ENCODE assay signal across 11 mouse cellular contexts in the genomic region with DNA sequence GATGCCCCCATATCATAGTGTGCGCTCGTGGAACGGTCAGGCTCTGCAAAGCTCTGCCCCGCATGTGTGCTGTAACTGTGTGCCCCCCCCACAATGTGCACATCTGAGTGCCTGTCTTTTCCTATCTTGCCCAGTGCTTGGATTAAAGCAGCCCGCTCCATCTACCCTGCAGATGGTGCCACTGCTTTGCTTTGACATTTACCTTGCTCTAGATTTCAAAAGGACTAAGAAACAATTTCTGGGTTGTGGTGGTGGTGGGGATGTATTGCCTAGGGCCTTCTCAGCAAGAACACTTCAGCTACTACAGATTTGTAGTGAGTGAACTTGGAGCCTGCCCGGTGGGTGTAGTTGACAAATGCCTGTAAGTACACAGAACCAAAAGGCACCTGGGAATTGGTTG.
DNase-seq lines count a peak whose midpoint lies in the region; ATAC-seq lines count a peak whose summit lies in the region.
"Had no signal": no experiment of that assay in that cellular context is flagged by ENCODE, and none has a peak within 500 bp of the region (broad histone marks: within the 10 kb centered on the region; RNA-seq: fewer than 3 reads in every experiment).

No protein-coding gene starts in this region.

- H3K36me3 ChIP-seq in midbrain, embryonic 10.5 days = peaks cover 22% of the 10 kb centered on the region
- no peaks in the 10 kb centered on the region for H3K36me3 ChIP-seq in midbrain, embryonic 15.5 days (replicated peaks)
- peaks cover 20% of the 10 kb centered on the region for H3K36me3 ChIP-seq in embryonic facial prominence, embryonic 10.5 days (replicated peaks)

- H3K4me3 ChIP-seq in midbrain, embryonic 10.5 days = no peak overlapping the region
- H3K4me3 ChIP-seq in midbrain, embryonic 15.5 days = no peak overlapping the region
- H3K4me3 ChIP-seq in embryonic facial prominence, embryonic 10.5 days = no peak overlapping the region
- H3K4me3 ChIP-seq: erythroblast, embryonic 14.5 days; lung, embryonic 15.5 days; neural tube, embryonic 12.5 days had no signal

- H3K4me1 ChIP-seq in midbrain, embryonic 10.5 days = peaks cover 58% of the 10 kb centered on the region
- H3K4me1 ChIP-seq in midbrain, embryonic 15.5 days = peaks cover 26% of the 10 kb centered on the region
- H3K4me1 ChIP-seq in embryonic facial prominence, embryonic 10.5 days = peaks cover 53% of the 10 kb centered on the region

- peaks cover 6% of the 10 kb centered on the region; the same call in 1 of the 2 replicates for H3K27me3 ChIP-seq in midbrain, embryonic 10.5 days (ENCODE audit: low read depth, poor library complexity, severe bottlenecking)
- H3K27me3 ChIP-seq in midbrain, embryonic 15.5 days (replicated peaks) = no peaks in the 10 kb centered on the region
- 0 out of 2 replicates have a peak, but pooled peaks cover 4% of the 10 kb centered on the region for H3K27me3 ChIP-seq in embryonic facial prominence, embryonic 10.5 days (replicated peaks; ENCODE audit: low read depth, poor library complexity, severe bottlenecking)
- H3K27me3 ChIP-seq: lung, embryonic 15.5 days; neural tube, embryonic 12.5 days had no signal

- no peak for ATAC-seq in midbrain, embryonic 15.5 days (replicated peaks)

- no peaks in the 10 kb centered on the region for H3K9me3 ChIP-seq in midbrain, embryonic 10.5 days (replicated peaks)
- no peaks in the 10 kb centered on the region for H3K9me3 ChIP-seq in midbrain, embryonic 15.5 days
- H3K9me3 ChIP-seq in embryonic facial prominence, embryonic 10.5 days = no peaks in the 10 kb centered on the region
- H3K9me3 ChIP-seq: G1E; lung, embryonic 15.5 days; neural tube, embryonic 12.5 days had no signal

- WGBS in midbrain, embryonic 10.5 days = 79% methylated on average over 6 of the region's 6 CpGs
- 75% methylated on average over 6 of the region's 6 CpGs for WGBS in midbrain, embryonic 15.5 days
- 79% methylated on average over 6 of the region's 6 CpGs for WGBS in embryonic facial prominence, embryonic 10.5 days

- no peak overlapping the region for H3K9ac ChIP-seq in midbrain, embryonic 15.5 days
- H3K9ac ChIP-seq: lung, embryonic 15.5 days; neural tube, embryonic 12.5 days had no signal

- H3K27ac ChIP-seq in midbrain, embryonic 10.5 days (replicated peaks) = peak overlapping the region; percentile 88; the same call in 1 of the 2 replicates
- H3K27ac ChIP-seq in midbrain, embryonic 15.5 days = no peak overlapping the region
- H3K27ac ChIP-seq in embryonic facial prominence, embryonic 10.5 days (replicated peaks) = no peak overlapping the region
- H3K27ac ChIP-seq: lung, embryonic 15.5 days; neural tube, embryonic 12.5 days had no signal

- peak; percentile 38 to 58 for DNase-seq in heart, postnatal 14 days
- no peak for DNase-seq in heart, adult 8-10 months (ENCODE audit: low spot score)
- no peak for DNase-seq in midbrain, embryonic 10.5 days (ENCODE audit: low spot score)
- peak; percentile 58 to 79 for DNase-seq in cerebellum, postnatal 25 days
- DNase-seq in thymus, postnatal 0 days (ENCODE audit: low spot score) = peak; percentile 50
- DNase-seq in embryonic facial prominence, embryonic 10.5 days (ENCODE audit: low spot score) = no peak

- intact Hi-C loops in heart, postnatal 14 days (cut with DNase I) = no loop called here

- no peak overlapping the region for H3K4me2 ChIP-seq in midbrain, embryonic 15.5 days
- H3K4me2 ChIP-seq: lung, embryonic 15.5 days; neural tube, embryonic 12.5 days had no signal

Comparison
In these comparisons a context has a peak if more than half of its experiments do, and no peak if none do; other contexts are left out.
1. DNase-seq: peak in heart, postnatal 14 days (2 of 2), cerebellum, postnatal 25 days (2 of 2) and thymus, postnatal 0 days (single experiment); none in heart, adult 8-10 months (single experiment), midbrain, embryonic 10.5 days (single experiment) and embryonic facial prominence, embryonic 10.5 days (single experiment).